Mouse (Mus musculus): ENCODE results near the gene Adgrg3. TPM values are rescaled to one million over a fixed set of nuclear protein-coding genes. Genes with fewer than 3 reads are reported as not detected.

Gene Adgrg3
- polyA plus RNA-seq, 1 experiment from 2014 or later = 3.9 TPM

GRCm38 (mm10) chr8:95046982-95047381 is 29.5 kb downstream of the Adgrg3 start:
- Histone ChIP-seq H3K4me3 (no peak overlapping the region), H3K27me3 (ENCODE audit: insufficient read depth, poor library complexity, severe bottlenecking) (no peaks in the 10 kb centered on the region), H3K9me3 (no peaks in the 10 kb centered on the region), H3K27ac (no peak overlapping the region), H3K4me1 (no peaks in the 10 kb centered on the region), H3K36me3 (no peaks in the 10 kb centered on the region)
- DNase-seq (ENCODE audit: low spot score) = no peak
- 69% methylated on average over 3 of the region's 3 CpGs for WGBS

GRCm38 (mm10) chr8:95047884-95048680 is 30.6 kb downstream of the Adgrg3 start:
- Histone ChIP-seq H3K4me1 (no peaks in the 10 kb centered on the region), H3K36me3 (no peaks in the 10 kb centered on the region), H3K4me3 (no peak overlapping the region), H3K27ac (no peak overlapping the region), H3K9me3 (no peaks in the 10 kb centered on the region), H3K27me3 (ENCODE audit: insufficient read depth, poor library complexity, severe bottlenecking) (no peaks in the 10 kb centered on the region)
- 71% methylated on average over 6 of the region's 6 CpGs for WGBS
- DNase-seq (ENCODE audit: low spot score) = no peak

DNA sequence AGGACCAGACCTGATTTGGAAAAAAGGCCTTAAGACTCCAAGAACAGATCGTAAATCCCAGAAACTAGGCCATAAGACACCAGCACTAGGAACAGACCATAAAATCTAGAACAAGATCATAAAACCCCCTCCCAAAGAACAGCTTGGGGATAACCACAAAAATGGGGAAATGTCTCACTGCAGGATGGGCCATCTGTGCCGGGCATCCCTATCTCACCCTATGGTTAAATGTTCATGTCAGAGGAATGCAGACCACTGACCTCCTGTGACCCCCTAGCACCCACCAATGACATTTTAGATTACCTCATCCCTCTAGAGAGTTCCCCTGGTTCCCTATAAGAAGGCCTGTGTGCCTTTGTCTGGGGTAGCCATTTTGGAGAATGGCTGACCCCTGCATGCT is 32.1 kb downstream of the Adgrg3 start:
- no peaks in the 10 kb centered on the region for H3K27me3 ChIP-seq (ENCODE audit: insufficient read depth, poor library complexity, severe bottlenecking)
- no peaks in the 10 kb centered on the region for H3K4me1 ChIP-seq
- H3K36me3 ChIP-seq = no peaks in the 10 kb centered on the region
- no peak overlapping the region for H3K4me3 ChIP-seq
- H3K27ac ChIP-seq = no peak overlapping the region
- no peaks in the 10 kb centered on the region for H3K9me3 ChIP-seq
- no peak for DNase-seq (ENCODE audit: low spot score)
- WGBS = 59% methylated on average over 2 of the region's 2 CpGs

GRCm38 (mm10) chr8:95054438-95054837 is 36.9 kb downstream of the Adgrg3 start:
- no peak overlapping the region for H3K27ac ChIP-seq
- 49% methylated on average over 6 of the region's 6 CpGs for WGBS
- peaks cover 7% of the 10 kb centered on the region; the same call in 1 of the 2 replicates for H3K4me1 ChIP-seq
- no peaks in the 10 kb centered on the region for H3K36me3 ChIP-seq
- no peaks in the 10 kb centered on the region for H3K27me3 ChIP-seq (ENCODE audit: insufficient read depth, poor library complexity, severe bottlenecking)
- DNase-seq (ENCODE audit: low spot score) = peak; percentile 79
- no peaks in the 10 kb centered on the region for H3K9me3 ChIP-seq
- no peak overlapping the region for H3K4me3 ChIP-seq

GRCm38 (mm10) chr8:95054927-95055510 is 37.5 kb downstream of the Adgrg3 start, which contains the start of gene Drc7:
Drc7 (plus strand) TSS chr8:95055103.
- Histone ChIP-seq H3K4me3 (no peak within 1 kb of the TSS), H3K36me3 (no peaks in the 10 kb centered on the region), H3K9me3 (no peaks in the 10 kb centered on the region), H3K4me1 (peaks cover 11% of the 10 kb centered on the region; the same call in 1 of the 2 replicates), H3K27ac (no peak within 1 kb of the TSS), H3K27me3 (ENCODE audit: insufficient read depth, poor library complexity, severe bottlenecking) (no peaks in the 10 kb centered on the region)
- DNase-seq (ENCODE audit: low spot score) = no peak
- 24% methylated on average over 2 of the region's 2 CpGs for WGBS

DNA sequence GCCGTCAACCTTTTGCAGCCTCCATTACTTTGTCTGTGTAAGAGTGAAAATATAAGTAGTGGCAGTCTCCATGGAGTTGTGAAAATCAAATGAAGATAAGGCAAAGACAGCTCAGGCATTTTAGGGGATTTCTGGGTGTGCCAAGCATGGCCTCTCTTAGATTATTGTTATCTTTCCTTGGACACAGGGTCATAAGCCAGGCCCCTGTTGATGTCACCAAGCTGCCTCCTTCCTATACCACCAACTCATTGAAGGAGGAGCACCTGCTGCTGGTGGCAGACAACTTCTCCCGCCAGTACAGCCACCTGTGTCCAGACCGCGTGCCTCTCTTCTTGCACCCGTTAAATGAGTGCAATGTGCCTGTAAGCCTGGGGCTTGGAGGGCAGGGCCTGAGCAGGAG is 38.9 kb downstream of the Adgrg3 start:
- no peaks in the 10 kb centered on the region for H3K9me3 ChIP-seq
- 75% methylated on average over 5 of the region's 5 CpGs for WGBS
- peaks cover 11% of the 10 kb centered on the region; the same call in 1 of the 2 replicates for H3K4me1 ChIP-seq
- H3K36me3 ChIP-seq = no peaks in the 10 kb centered on the region
- no peak overlapping the region for H3K27ac ChIP-seq
- DNase-seq (ENCODE audit: low spot score) = no peak
- no peaks in the 10 kb centered on the region for H3K27me3 ChIP-seq (ENCODE audit: insufficient read depth, poor library complexity, severe bottlenecking)
- no peak overlapping the region for H3K4me3 ChIP-seq

DNA sequence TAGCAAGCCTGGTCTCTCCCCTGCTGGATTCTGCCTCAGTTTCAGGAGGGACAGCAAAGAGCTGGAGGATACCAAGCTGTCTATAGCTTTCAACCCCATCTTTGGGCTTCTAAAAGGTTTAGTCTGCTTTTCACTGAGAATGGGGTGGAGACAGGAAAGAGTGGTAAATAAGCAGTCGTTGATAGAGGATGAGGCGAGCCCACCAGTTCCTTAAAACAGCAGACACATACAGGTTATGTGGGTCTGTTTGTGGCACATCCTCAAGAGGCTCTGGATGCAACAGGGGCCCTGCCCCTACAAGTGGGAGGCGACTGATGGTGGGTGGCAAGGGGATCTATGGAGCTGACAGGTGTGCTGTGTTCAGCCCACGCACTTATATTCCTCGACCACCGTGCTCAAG is 41.2 kb downstream of the Adgrg3 start:
- DNase-seq (ENCODE audit: low spot score) = no peak
- WGBS = 76% methylated on average over 6 of the region's 6 CpGs

GRCm38 (mm10) chr8:95059812-95060533 is 42.5 kb downstream of the Adgrg3 start:
- WGBS = 55% methylated on average over 6 of the region's 6 CpGs

More for the DNA sequence above, 41.2 kb downstream of the Adgrg3 start:
- H3K27me3 ChIP-seq (ENCODE audit: insufficient read depth, poor library complexity, severe bottlenecking) = no peaks in the 10 kb centered on the region
- H3K36me3 ChIP-seq = no peaks in the 10 kb centered on the region
- H3K4me3 ChIP-seq = no peak overlapping the region
- H3K27ac ChIP-seq = peak overlapping the region; percentile 22; the same call in 1 of the 2 replicates
- H3K9me3 ChIP-seq = no peaks in the 10 kb centered on the region
- peaks cover 11% of the 10 kb centered on the region; the same call in 1 of the 2 replicates for H3K4me1 ChIP-seq

DNA sequence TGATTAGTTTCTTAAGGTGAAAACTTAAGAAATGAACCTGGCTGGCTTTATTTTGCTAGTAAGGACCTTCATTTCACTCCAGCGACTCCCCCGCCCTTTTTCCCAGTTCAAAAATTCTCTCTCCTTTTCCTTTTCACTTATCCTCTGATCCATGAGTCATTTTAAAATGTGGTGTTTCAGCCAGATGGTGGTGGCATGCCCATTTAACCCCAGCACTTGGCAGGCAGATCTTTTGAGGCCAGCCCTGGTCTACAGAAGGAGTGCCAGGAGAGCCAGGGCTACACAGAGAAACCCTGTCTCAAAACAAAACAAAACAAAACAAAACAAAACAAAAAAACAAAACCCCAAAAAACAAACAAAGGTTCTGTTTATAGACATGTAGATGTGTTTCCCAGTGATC is 47.0 kb downstream of the Adgrg3 start:
- H3K27ac ChIP-seq = no peak overlapping the region
- no peaks in the 10 kb centered on the region for H3K27me3 ChIP-seq (ENCODE audit: insufficient read depth, poor library complexity, severe bottlenecking)
- DNase-seq (ENCODE audit: low spot score) = no peak
- WGBS = 86% methylated on average over 2 of the region's 2 CpGs
- H3K9me3 ChIP-seq = no peaks in the 10 kb centered on the region
- no peak overlapping the region for H3K4me3 ChIP-seq
- H3K4me1 ChIP-seq = 0 out of 2 replicates have a peak, but pooled peaks cover 3% of the 10 kb centered on the region
- no peaks in the 10 kb centered on the region for H3K36me3 ChIP-seq

More at GRCm38 (mm10) chr8:95059812-95060533, 42.5 kb downstream of the Adgrg3 start:
- H3K9me3 ChIP-seq = no peaks in the 10 kb centered on the region
- H3K4me3 ChIP-seq = no peak overlapping the region
- DNase-seq (ENCODE audit: low spot score) = no peak
- no peak overlapping the region for H3K27ac ChIP-seq
- no peaks in the 10 kb centered on the region for H3K36me3 ChIP-seq
- H3K27me3 ChIP-seq (ENCODE audit: insufficient read depth, poor library complexity, severe bottlenecking) = no peaks in the 10 kb centered on the region
- peaks cover 11% of the 10 kb centered on the region; the same call in 1 of the 2 replicates for H3K4me1 ChIP-seq

DNA sequence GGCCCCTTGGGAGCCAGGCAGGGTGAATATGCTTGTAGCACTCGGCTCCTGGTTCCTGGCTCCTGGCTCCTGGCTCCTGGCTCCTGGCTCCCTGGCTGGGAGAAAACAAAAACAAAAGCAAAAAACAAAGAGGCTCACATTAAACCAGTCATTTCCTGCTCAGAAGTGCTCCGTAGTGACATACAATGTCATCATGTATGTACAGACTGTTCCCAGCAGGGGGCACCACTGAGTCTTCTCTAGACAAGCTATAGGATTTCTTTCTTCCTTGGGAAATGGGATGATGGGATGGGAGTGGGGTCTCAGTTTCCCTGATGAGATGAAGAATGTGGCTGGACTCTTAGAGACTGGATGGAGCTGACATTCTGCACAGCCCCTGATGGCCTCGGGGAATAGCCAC is 50.1 kb downstream of the Adgrg3 start:
- Histone ChIP-seq H3K27ac (no peak overlapping the region), H3K4me3 (no peak overlapping the region), H3K27me3 (ENCODE audit: insufficient read depth, poor library complexity, severe bottlenecking) (peaks cover 4% of the 10 kb centered on the region; the same call in 1 of the 2 replicates), H3K9me3 (no peaks in the 10 kb centered on the region), H3K4me1 (no peaks in the 10 kb centered on the region), H3K36me3 (no peaks in the 10 kb centered on the region)
- WGBS = 43% methylated on average over 3 of the region's 3 CpGs
- DNase-seq (ENCODE audit: low spot score) = no peak

- Histone ChIP-seq H3K36me3 (no peaks in the 10 kb centered on the region), H3K4me1 (no peaks in the 10 kb centered on the region), H3K27ac (no peak overlapping the region), H3K4me3 (no peak overlapping the region), H3K27me3 (ENCODE audit: insufficient read depth, poor library complexity, severe bottlenecking) (peaks cover 23% of the 10 kb centered on the region; the same call in 1 of the 2 replicates), H3K9me3 (no peaks in the 10 kb centered on the region)
- DNase-seq (ENCODE audit: low spot score) = no peak
- WGBS = 73% methylated on average over 3 of the region's 3 CpGs
Measured at GRCm38 (mm10) chr8:95075504-95075903, 58.0 kb downstream of the Adgrg3 start.

GRCm38 (mm10) chr8:95076151-95076550 is 58.7 kb downstream of the Adgrg3 start:
- DNase-seq (ENCODE audit: low spot score) = no peak
- no peaks in the 10 kb centered on the region for H3K9me3 ChIP-seq
- H3K4me1 ChIP-seq = no peaks in the 10 kb centered on the region
- H3K27ac ChIP-seq = no peak overlapping the region
- H3K4me3 ChIP-seq = no peak overlapping the region
- H3K27me3 ChIP-seq (ENCODE audit: insufficient read depth, poor library complexity, severe bottlenecking) = peaks cover 22% of the 10 kb centered on the region; the same call in 1 of the 2 replicates
- no peaks in the 10 kb centered on the region for H3K36me3 ChIP-seq
- WGBS = 74% methylated on average over 17 of the region's 17 CpGs

GRCm38 (mm10) chr8:95078055-95078454 is 60.6 kb downstream of the Adgrg3 start:
- Histone ChIP-seq H3K4me1 (peaks cover 13% of the 10 kb centered on the region), H3K27me3 (ENCODE audit: insufficient read depth, poor library complexity, severe bottlenecking) (peaks cover 22% of the 10 kb centered on the region; the same call in 1 of the 2 replicates), H3K4me3 (no peak overlapping the region), H3K27ac (no peak overlapping the region), H3K9me3 (no peaks in the 10 kb centered on the region), H3K36me3 (peaks cover 5% of the 10 kb centered on the region)
- 85% methylated on average over 3 of the region's 3 CpGs for WGBS
- DNase-seq (ENCODE audit: low spot score) = no peak
